Mouse (Mus musculus) ES-Bruce4 (cell line): Measurements from ENCODE around the gene Slc8a3. TPM values are rescaled to one million over a fixed set of nuclear protein-coding genes. Genes with fewer than 3 reads are reported as not detected.

Source experiments
- H3K27ac ChIP-seq: 2 replicates; pipeline ENCODE4 v1.5.1; 2012; ENCODE audit warnings: low read length, inconsistent platforms; ENCODE audit not compliant: insufficient read depth
- H3K27me3 ChIP-seq: 2 replicates; pipeline ENCODE4 v1.6.1; 2012; ENCODE audit warnings: mild to moderate bottlenecking, low read length, inconsistent platforms; ENCODE audit not compliant: control insufficient read depth, poor library complexity, insufficient read depth, severe bottlenecking
- H3K36me3 ChIP-seq: 2 replicates; pipeline ENCODE4 v1.6.1; 2012; ENCODE audit warnings: inconsistent platforms, mild to moderate bottlenecking, low read length, moderate library complexity; ENCODE audit not compliant: control insufficient read depth, poor library complexity, insufficient read depth, severe bottlenecking
- H3K4me1 ChIP-seq: one replicate; pipeline ENCODE4 v1.8.1; 2011; ENCODE audit warnings: low read length; ENCODE audit not compliant: control insufficient read depth, insufficient read depth
- H3K4me3 ChIP-seq: 2 replicates; pipeline ENCODE4 v1.5.1; 2011; ENCODE audit warnings: low read depth, mild to moderate bottlenecking, low read length
- H3K9ac ChIP-seq: 2 replicates; pipeline ENCODE4 v1.6.1; 2012; ENCODE audit warnings: low read depth, mild to moderate bottlenecking, inconsistent platforms; ENCODE audit not compliant: poor library complexity, severe bottlenecking
- H3K9me3 ChIP-seq: replicated peaks from 2 replicates; pipeline ENCODE4 v1.6.1; 2012; ENCODE audit warnings: mild to moderate bottlenecking, low read length, inconsistent platforms; ENCODE audit not compliant: control insufficient read depth, poor library complexity, insufficient read depth, severe bottlenecking
- CTCF ChIP-seq: IDR thresholded peaks from one replicate; pipeline ENCODE4 v1.8.1; 2011; ENCODE audit warnings: low read depth, low read length
- EP300 ChIP-seq: IDR thresholded peaks from 2 replicates; pipeline ENCODE4 v1.6.1; 2011; ENCODE audit warnings: low read depth, low read length; ENCODE audit not compliant: insufficient read depth
- POLR2A ChIP-seq: IDR thresholded peaks from one replicate; pipeline ENCODE4 v1.8.1; 2011; ENCODE audit warnings: low read length; ENCODE audit not compliant: insufficient read depth
- polyA plus RNA-seq: library from polyadenylated mRNA; stranded (reverse); fragments of >200 nt; gene quantifications from 2 replicates; pipeline ENCODE4 v1.2.4, GENCODE M21; 2011; ENCODE audit warnings: low read depth; ENCODE audit not compliant: missing spikeins, insufficient read depth, insufficient read length

The Slc8a3 gene
- polyA plus RNA-seq, 1 experiment: 0.70 TPM

- TF ChIP-seq CTCF (no peak), POLR2A (no peak), EP300 (no peak)
- no peaks in the 10 kb centered on the region for H3K27me3 ChIP-seq
Observed at GRCm38 (mm10) chr12:81324116-81324515, 8.9 kb downstream of the Slc8a3 start.

GRCm38 (mm10) chr12:81321021-81321420 lies 12.0 kb downstream of the Slc8a3 start:
- TF ChIP-seq CTCF (no peak), EP300 (no peak), POLR2A (no peak)
- no peak overlapping the region for H3K27ac ChIP-seq

More at GRCm38 (mm10) chr12:81324116-81324515, 8.9 kb downstream of the Slc8a3 start:
- Histone ChIP-seq H3K27ac (no peak overlapping the region), H3K9me3 (no peaks in the 10 kb centered on the region), H3K4me1 (no peaks in the 10 kb centered on the region), H3K4me3 (no peak overlapping the region), H3K9ac (no peak overlapping the region), H3K36me3 (no peaks in the 10 kb centered on the region)

GRCm38 (mm10) chr12:81317811-81318210 lies 15.2 kb downstream of the Slc8a3 start:
- Histone ChIP-seq H3K9ac (no peak overlapping the region), H3K27ac (no peak overlapping the region), H3K4me1 (no peaks in the 10 kb centered on the region), H3K9me3 (no peaks in the 10 kb centered on the region), H3K27me3 (no peaks in the 10 kb centered on the region), H3K36me3 (no peaks in the 10 kb centered on the region), H3K4me3 (no peak overlapping the region)
- no peak for TF ChIP-seq POLR2A
- no peak for TF ChIP-seq CTCF
- no peak for TF ChIP-seq EP300

More at GRCm38 (mm10) chr12:81321021-81321420, 12.0 kb downstream of the Slc8a3 start:
- H3K9me3 ChIP-seq: no peaks in the 10 kb centered on the region
- no peak overlapping the region for H3K9ac ChIP-seq
- H3K27me3 ChIP-seq: no peaks in the 10 kb centered on the region
- H3K4me1 ChIP-seq: no peaks in the 10 kb centered on the region
- H3K36me3 ChIP-seq: no peaks in the 10 kb centered on the region
- no peak overlapping the region for H3K4me3 ChIP-seq

GRCm38 (mm10) chr12:81315953-81316352 lies 17.0 kb downstream of the Slc8a3 start:
- H3K36me3 ChIP-seq: no peaks in the 10 kb centered on the region
- no peak for TF ChIP-seq EP300
- no peak for TF ChIP-seq CTCF
- TF ChIP-seq POLR2A: no peak
- no peak overlapping the region for H3K9ac ChIP-seq
- no peaks in the 10 kb centered on the region for H3K27me3 ChIP-seq
- no peak overlapping the region for H3K4me3 ChIP-seq
- no peaks in the 10 kb centered on the region for H3K9me3 ChIP-seq
- H3K27ac ChIP-seq: no peak overlapping the region
- H3K4me1 ChIP-seq: no peaks in the 10 kb centered on the region

- no peak overlapping the region for H3K4me3 ChIP-seq
- no peaks in the 10 kb centered on the region for H3K4me1 ChIP-seq
- TF ChIP-seq POLR2A (no peak), CTCF (no peak), EP300 (no peak)
- no peak overlapping the region for H3K27ac ChIP-seq
- H3K36me3 ChIP-seq: no peaks in the 10 kb centered on the region
- no peaks in the 10 kb centered on the region for H3K27me3 ChIP-seq
- no peaks in the 10 kb centered on the region for H3K9me3 ChIP-seq
- no peak overlapping the region for H3K9ac ChIP-seq
Observed at GRCm38 (mm10) chr12:81303626-81304025, 29.4 kb downstream of the Slc8a3 start.

GRCm38 (mm10) chr12:81294613-81295012 lies 38.4 kb downstream of the Slc8a3 start:
- Histone ChIP-seq H3K4me3 (no peak overlapping the region), H3K27ac (no peak overlapping the region), H3K9ac (no peak overlapping the region), H3K36me3 (no peaks in the 10 kb centered on the region), H3K4me1 (no peaks in the 10 kb centered on the region), H3K9me3 (no peaks in the 10 kb centered on the region), H3K27me3 (no peaks in the 10 kb centered on the region)
- TF ChIP-seq POLR2A (no peak), CTCF (no peak), EP300 (no peak)
